Mouse (Mus musculus): Measurements from ENCODE around the gene Gm28048. TPM values are rescaled to one million over a fixed set of nuclear protein-coding genes. Genes with fewer than 3 reads are reported as not detected.

Gm28048 gene
- polyA plus RNA-seq, 1 experiment, result 0.91 TPM

DNA sequence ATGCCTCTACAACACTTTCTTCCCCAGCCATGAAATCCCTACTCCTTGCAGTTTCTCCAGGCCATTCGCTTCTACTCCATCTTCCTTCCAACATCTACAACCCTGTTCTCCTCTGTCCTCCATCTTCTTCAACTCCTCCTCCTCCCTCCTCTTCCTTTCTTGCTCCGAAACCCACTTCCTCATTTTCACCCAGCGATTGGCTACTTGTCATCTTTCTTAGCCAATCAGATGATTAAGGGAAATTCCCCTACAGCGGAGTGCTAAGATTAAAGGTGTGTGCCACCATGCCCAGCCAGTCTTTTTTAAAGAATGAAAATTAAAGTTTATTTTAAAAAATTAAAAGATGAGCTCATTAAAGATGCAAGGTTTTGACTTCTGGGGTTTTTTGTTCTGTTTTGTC lies 36.1 kb upstream of the Gm28048 start:
- Histone ChIP-seq H3K27me3 (ENCODE audit: control insufficient read depth, insufficient read depth, low read length) (no peaks in the 10 kb centered on the region), H3K4me1 (ENCODE audit: control insufficient read depth, insufficient read depth, low read length) (peaks cover 3% of the 10 kb centered on the region)
- TF ChIP-seq CTCF (IDR thresholded peaks at IDR 0.05; ENCODE audit: control insufficient read depth, insufficient read depth, insufficient replicate concordance, low read depth, low read length) (no peak), POLR2A (IDR thresholded peaks at IDR 0.05; ENCODE audit: control insufficient read depth, low read depth, low read length) (no peak)

GRCm38 (mm10) chr11:23014996-23015395 lies 33.1 kb upstream of the Gm28048 start:
- Histone ChIP-seq H3K27ac (ENCODE audit: control insufficient read depth, insufficient read depth, low read depth, low read length) (no peak overlapping the region), H3K4me3 (ENCODE audit: control insufficient read depth, low read depth, low read length) (no peak overlapping the region), H3K4me1 (ENCODE audit: control insufficient read depth, insufficient read depth, low read length) (0 out of 2 replicates have a peak, but pooled peaks cover 2% of the 10 kb centered on the region), H3K36me3 (ENCODE audit: control insufficient read depth, insufficient read depth, low read length) (no peaks in the 10 kb centered on the region; the same call in 1 of the 2 replicates), H3K27me3 (ENCODE audit: control insufficient read depth, insufficient read depth, low read length) (no peaks in the 10 kb centered on the region)
- TF ChIP-seq POLR2A (IDR thresholded peaks at IDR 0.05; ENCODE audit: control insufficient read depth, low read depth, low read length), result no peak
- no peak for TF ChIP-seq CTCF (IDR thresholded peaks at IDR 0.05; ENCODE audit: control insufficient read depth, insufficient read depth, insufficient replicate concordance, low read depth, low read length)

More for the DNA sequence above, 36.1 kb upstream of the Gm28048 start:
- Histone ChIP-seq H3K27ac (ENCODE audit: control insufficient read depth, insufficient read depth, low read depth, low read length) (no peak overlapping the region), H3K4me3 (ENCODE audit: control insufficient read depth, low read depth, low read length) (no peak overlapping the region), H3K36me3 (ENCODE audit: control insufficient read depth, insufficient read depth, low read length) (no peaks in the 10 kb centered on the region; the same call in 1 of the 2 replicates)

DNA sequence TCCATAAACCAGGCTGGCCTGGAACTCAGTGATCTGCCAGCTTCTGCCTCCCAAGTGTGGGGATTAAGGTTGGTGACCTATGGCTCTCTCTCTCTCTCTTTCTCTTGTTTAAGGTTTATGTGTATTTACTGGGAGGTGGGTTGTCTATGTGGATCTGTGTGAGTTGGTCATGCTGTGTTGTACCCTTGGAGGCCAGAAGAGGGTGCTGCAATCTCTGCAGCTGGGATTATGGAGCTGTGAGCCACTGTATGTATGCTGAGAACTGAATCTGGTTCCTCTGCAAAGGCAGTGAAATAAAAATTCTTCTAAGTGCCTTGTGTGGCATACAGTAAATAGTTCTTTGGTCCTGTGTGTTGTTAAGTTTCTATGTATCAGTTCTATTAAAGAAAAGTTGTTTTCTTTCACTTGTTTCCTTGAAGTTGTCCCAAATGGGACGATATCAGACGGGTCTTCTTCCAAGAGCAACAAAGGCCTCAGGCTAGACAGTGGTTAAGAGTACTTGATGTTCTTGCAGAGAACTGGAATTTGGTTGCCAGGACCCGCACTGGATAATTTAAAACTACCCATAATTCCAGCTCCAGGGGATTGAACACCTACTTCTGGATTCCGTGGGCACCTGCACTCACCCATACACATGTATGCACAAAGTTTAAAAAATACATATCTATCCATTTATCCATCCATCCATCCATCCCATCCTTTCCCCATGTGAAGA lies 31.8 kb upstream of the Gm28048 start:
- Histone ChIP-seq H3K4me3 (ENCODE audit: control insufficient read depth, low read depth, low read length) (no peak overlapping the region), H3K27ac (ENCODE audit: control insufficient read depth, insufficient read depth, low read depth, low read length) (no peak overlapping the region)

GRCm38 (mm10) chr11:23013096-23013495 lies 31.2 kb upstream of the Gm28048 start:
- no peaks in the 10 kb centered on the region for H3K27me3 ChIP-seq (ENCODE audit: control insufficient read depth, insufficient read depth, low read length)
- no peaks in the 10 kb centered on the region; the same call in 1 of the 2 replicates for H3K4me1 ChIP-seq (ENCODE audit: control insufficient read depth, insufficient read depth, low read length)
- H3K4me3 ChIP-seq (ENCODE audit: control insufficient read depth, low read depth, low read length), result no peak overlapping the region
- no peaks in the 10 kb centered on the region for H3K36me3 ChIP-seq (ENCODE audit: control insufficient read depth, insufficient read depth, low read length)
- H3K27ac ChIP-seq (ENCODE audit: control insufficient read depth, insufficient read depth, low read depth, low read length), result no peak overlapping the region
- no peak for TF ChIP-seq CTCF (IDR thresholded peaks at IDR 0.05; ENCODE audit: control insufficient read depth, insufficient read depth, insufficient replicate concordance, low read depth, low read length)
- no peak for TF ChIP-seq POLR2A (IDR thresholded peaks at IDR 0.05; ENCODE audit: control insufficient read depth, low read depth, low read length)

More for the DNA sequence above, 31.8 kb upstream of the Gm28048 start:
- Histone ChIP-seq H3K27me3 (ENCODE audit: control insufficient read depth, insufficient read depth, low read length) (no peaks in the 10 kb centered on the region), H3K36me3 (ENCODE audit: control insufficient read depth, insufficient read depth, low read length) (no peaks in the 10 kb centered on the region), H3K4me1 (ENCODE audit: control insufficient read depth, insufficient read depth, low read length) (no peaks in the 10 kb centered on the region)
- peak; percentile 19; the same call in 1 of the 2 replicates for TF ChIP-seq CTCF (IDR thresholded peaks at IDR 0.05; ENCODE audit: control insufficient read depth, insufficient read depth, insufficient replicate concordance, low read depth, low read length)
- TF ChIP-seq POLR2A (IDR thresholded peaks at IDR 0.05; ENCODE audit: control insufficient read depth, low read depth, low read length), result no peak

DNA sequence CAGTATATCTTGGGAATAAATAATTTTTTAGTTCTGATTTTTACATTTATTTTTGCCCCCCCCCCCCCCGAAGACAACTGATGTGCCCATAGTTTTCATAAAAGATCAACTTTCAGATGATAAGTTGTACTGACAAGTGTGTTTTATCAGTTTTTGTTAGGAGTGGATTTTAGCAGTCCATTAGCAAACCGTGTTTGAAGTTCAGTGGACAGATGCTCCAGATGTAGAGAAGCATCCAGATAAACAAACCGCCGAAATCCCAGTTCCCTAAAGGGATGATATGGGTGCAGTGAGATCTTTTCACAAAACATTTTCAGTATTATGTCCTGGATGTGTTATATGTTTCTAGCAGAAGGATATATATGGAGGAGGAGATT lies 26.9 kb upstream of the Gm28048 start:
- peak overlapping the region; percentile 23 for H3K4me3 ChIP-seq (ENCODE audit: control insufficient read depth, low read depth, low read length)
- no peak for TF ChIP-seq CTCF (IDR thresholded peaks at IDR 0.05; ENCODE audit: control insufficient read depth, insufficient read depth, insufficient replicate concordance, low read depth, low read length)
- TF ChIP-seq POLR2A (IDR thresholded peaks at IDR 0.05; ENCODE audit: control insufficient read depth, low read depth, low read length), result no peak
- H3K27me3 ChIP-seq (ENCODE audit: control insufficient read depth, insufficient read depth, low read length), result no peaks in the 10 kb centered on the region
- no peak overlapping the region for H3K27ac ChIP-seq (ENCODE audit: control insufficient read depth, insufficient read depth, low read depth, low read length)
- no peaks in the 10 kb centered on the region; the same call in 1 of the 2 replicates for H3K36me3 ChIP-seq (ENCODE audit: control insufficient read depth, insufficient read depth, low read length)
- no peaks in the 10 kb centered on the region; the same call in 1 of the 2 replicates for H3K4me1 ChIP-seq (ENCODE audit: control insufficient read depth, insufficient read depth, low read length)

- no peaks in the 10 kb centered on the region; the same call in 1 of the 2 replicates for H3K4me1 ChIP-seq (ENCODE audit: control insufficient read depth, insufficient read depth, low read length)
- H3K27me3 ChIP-seq (ENCODE audit: control insufficient read depth, insufficient read depth, low read length), result no peaks in the 10 kb centered on the region
- TF ChIP-seq POLR2A (IDR thresholded peaks at IDR 0.05; ENCODE audit: control insufficient read depth, low read depth, low read length) (peak; percentile 86), CTCF (IDR thresholded peaks at IDR 0.05; ENCODE audit: control insufficient read depth, insufficient read depth, insufficient replicate concordance, low read depth, low read length) (no peak)
- H3K36me3 ChIP-seq (ENCODE audit: control insufficient read depth, insufficient read depth, low read length), result no peaks in the 10 kb centered on the region; the same call in 1 of the 2 replicates
- H3K27ac ChIP-seq (ENCODE audit: control insufficient read depth, insufficient read depth, low read depth, low read length), result peak overlapping the region; percentile 96
- peak overlapping the region; percentile 98 for H3K4me3 ChIP-seq (ENCODE audit: control insufficient read depth, low read depth, low read length)
Measured at GRCm38 (mm10) chr11:23008181-23008823, 26.4 kb upstream of the Gm28048 start.

DNA sequence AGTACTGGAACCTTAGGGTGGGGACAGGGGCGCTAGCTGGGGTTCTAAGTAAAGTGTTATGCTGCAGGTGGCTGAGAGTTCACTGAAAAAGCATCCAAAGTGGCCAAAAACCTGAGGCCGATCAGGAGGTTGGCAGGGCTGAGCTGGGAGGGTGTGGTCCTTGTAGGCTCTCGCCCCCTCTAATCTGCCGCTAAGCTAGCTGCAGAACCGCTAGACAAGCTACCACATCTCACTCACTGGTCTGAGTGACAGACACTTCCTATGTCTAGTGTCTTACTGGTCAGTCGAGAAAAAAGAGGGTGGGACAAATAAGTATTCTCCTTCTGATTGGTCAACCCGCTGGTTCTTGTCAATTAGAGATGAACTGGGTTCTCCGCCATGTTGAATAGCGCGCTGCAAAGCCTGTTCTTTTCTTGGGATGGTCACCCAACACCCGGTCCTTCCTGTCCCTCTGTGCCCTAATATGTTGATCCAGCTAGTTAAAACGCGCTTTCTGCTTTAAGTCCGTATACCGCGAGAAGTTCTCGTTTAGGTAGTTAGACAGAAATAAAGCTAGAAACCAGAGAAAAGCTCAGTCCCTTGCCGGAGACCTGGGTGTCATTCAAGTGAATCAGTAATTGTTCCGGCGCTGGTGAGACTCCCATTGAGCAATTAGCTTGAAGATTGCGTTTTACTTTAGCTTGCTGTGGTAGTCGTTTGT lies 25.7 kb upstream of the Gm28048 start, which contains the start of gene Fam161a:
TSS of gene Fam161a (plus strand) at position 51 of the 700 bp plus-strand sequence.
- Histone ChIP-seq H3K36me3 (ENCODE audit: control insufficient read depth, insufficient read depth, low read length) (no peaks in the 10 kb centered on the region; the same call in none of the 2 replicates), H3K27me3 (ENCODE audit: control insufficient read depth, insufficient read depth, low read length) (no peaks in the 10 kb centered on the region), H3K4me1 (ENCODE audit: control insufficient read depth, insufficient read depth, low read length) (no peaks in the 10 kb centered on the region; the same call in 1 of the 2 replicates), H3K27ac (ENCODE audit: control insufficient read depth, insufficient read depth, low read depth, low read length) (peak within 1 kb of the TSS; percentile 96), H3K4me3 (ENCODE audit: control insufficient read depth, low read depth, low read length) (peak within 1 kb of the TSS; percentile 98)
- TF ChIP-seq CTCF (IDR thresholded peaks at IDR 0.05; ENCODE audit: control insufficient read depth, insufficient read depth, insufficient replicate concordance, low read depth, low read length) (no peak), POLR2A (IDR thresholded peaks at IDR 0.05; ENCODE audit: control insufficient read depth, low read depth, low read length) (peak; percentile 25; the same call in 1 of the 2 replicates)
